Mouse (Mus musculus) neural tube, embryonic 11.5 days (tissue): Measurements from ENCODE around the gene Zbtb48. TPM values are rescaled to one million over a fixed set of nuclear protein-coding genes. Genes with fewer than 3 reads are reported as not detected.

Experiments
- ATAC-seq: fragments of 200-750 bp; cut with Nextera tagmentation; 2 replicates; pipeline ENCODE4 v1.8.0; 2017; ENCODE audit warnings: moderate number of reproducible peaks, mild to moderate bottlenecking, moderate TSS enrichment, moderate library complexity; ENCODE audit not compliant: insufficient read depth, low FRiP score, low TSS enrichment
- DNase-seq: peaks from one replicate; pipeline ENCODE4 v3.0.0-alpha.2; 2015; ENCODE audit warnings: low spot score
- H3K27ac ChIP-seq: fragments of 300-500 bp; sonication (generic); 2 replicates; pipeline ENCODE4 v1.5.1; 2014; ENCODE audit warnings: low read depth, mild to moderate bottlenecking, low read length
- H3K27me3 ChIP-seq: fragments of 300-500 bp; sonication (generic); 2 replicates; pipeline ENCODE4 v1.6.1; 2014; ENCODE audit warnings: mild to moderate bottlenecking, low read length, mixed read lengths; ENCODE audit not compliant: control insufficient read depth, insufficient read depth
- H3K36me3 ChIP-seq: fragments of 300-500 bp; sonication (generic); 2 replicates; pipeline ENCODE4 v1.6.1; 2014; ENCODE audit warnings: mild to moderate bottlenecking, low read length, moderate library complexity, mixed read lengths; ENCODE audit not compliant: control insufficient read depth, insufficient read depth
- H3K4me1 ChIP-seq: fragments of 300-500 bp; sonication (generic); 2 replicates; pipeline ENCODE4 v1.6.1; 2014; ENCODE audit warnings: low read length, mixed read lengths; ENCODE audit not compliant: control insufficient read depth, insufficient read depth
- H3K4me2 ChIP-seq: fragments of 300-500 bp; sonication (generic); 2 replicates; pipeline ENCODE4 v1.6.1; 2014; ENCODE audit warnings: low read depth, mild to moderate bottlenecking, moderate library complexity
- H3K4me3 ChIP-seq: fragments of 300-500 bp; sonication (generic); 2 replicates; pipeline ENCODE4 v1.5.1; 2014; ENCODE audit warnings: low read depth, low read length
- H3K9ac ChIP-seq: fragments of 300-500 bp; sonication (generic); 2 replicates; pipeline ENCODE4 v1.6.1; 2014; ENCODE audit warnings: mild to moderate bottlenecking, low read length
- H3K9me3 ChIP-seq: fragments of 300-500 bp; sonication (generic); 2 replicates; pipeline ENCODE4 v1.6.1; 2016; ENCODE audit warnings: low read length; ENCODE audit not compliant: control insufficient read depth
- WGBS: fragments of 180-500 bp; shearing (Covaris S2); extraction: QIAGEN DNeasy Blood & Tissue Kit; methylation state at CpG from one replicate; pipeline ENCODE4 v1.1.7; 2014; 5-methylcytosine and 5-hydroxymethylcytosine counted together
- polyA plus RNA-seq: library from polyadenylated mRNA; unstranded; fragments of >200 nt; fragmentation: Nextera tagmentation; extraction: Ambion mirVana; gene quantifications from 2 replicates; pipeline ENCODE4 v1.2.1, GENCODE M21; 2014

Gene Zbtb48
- polyA plus RNA-seq, 1 experiment from 2014 or later, result 23.8 TPM

DNA sequence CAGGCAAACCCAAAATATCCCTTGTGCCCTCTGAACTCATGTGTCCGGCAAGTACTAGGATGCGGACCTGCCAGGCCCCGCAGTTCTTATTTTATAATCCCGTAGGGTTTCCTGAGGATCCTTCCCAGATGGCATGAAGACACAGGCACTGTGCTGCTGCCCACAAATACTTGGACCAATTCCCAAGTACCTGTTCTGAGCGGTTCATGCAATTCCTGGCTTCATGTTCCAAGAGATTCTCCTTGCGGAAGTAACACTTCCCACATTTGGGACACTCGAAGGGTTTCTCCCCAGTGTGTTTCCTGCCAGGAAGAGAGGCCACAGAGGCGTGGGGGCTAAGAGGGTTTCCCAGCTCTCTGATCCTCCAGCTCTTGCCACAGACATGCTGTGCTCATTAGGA, 5.0 kb downstream of the Zbtb48 start:
- WGBS, result 90% methylated on average over 8 of the region's 8 CpGs
- H3K4me3 ChIP-seq, result no peak overlapping the region
- no peaks in the 10 kb centered on the region for H3K27me3 ChIP-seq
- no peak overlapping the region for H3K9ac ChIP-seq
- H3K4me1 ChIP-seq, result peaks cover 17% of the 10 kb centered on the region
- H3K9me3 ChIP-seq, result no peaks in the 10 kb centered on the region; the same call in 1 of the 2 replicates
- DNase-seq, result no peak
- H3K4me2 ChIP-seq, result no peak overlapping the region
- H3K27ac ChIP-seq, result no peak overlapping the region
- no peak for ATAC-seq
- H3K36me3 ChIP-seq, result peaks cover 17% of the 10 kb centered on the region

DNA sequence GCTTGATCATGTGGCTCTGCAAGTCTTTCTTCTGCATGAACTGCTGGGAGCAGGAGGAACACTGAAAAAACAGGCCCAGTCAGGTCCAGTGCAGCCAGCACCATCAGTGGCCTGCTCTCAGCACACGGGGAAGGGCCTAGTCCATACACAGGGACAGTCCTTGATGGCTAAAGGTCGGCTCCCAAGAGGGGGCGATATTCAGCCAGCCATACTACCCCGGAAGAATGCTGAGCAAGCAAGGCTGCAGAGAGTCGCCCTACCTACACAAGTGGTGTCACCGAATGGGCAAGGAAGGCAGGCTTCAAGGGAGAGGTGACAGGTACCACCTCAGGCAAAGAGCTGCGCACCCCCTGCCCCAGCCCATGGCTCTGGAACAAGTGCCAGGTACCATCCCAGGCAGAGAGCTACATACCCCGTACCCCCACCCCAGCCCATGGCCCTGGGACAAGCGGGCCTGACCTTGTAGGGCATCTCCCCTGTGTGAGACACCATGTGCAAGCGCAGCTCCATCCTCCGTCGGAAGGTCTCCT, 5.8 kb downstream of the Zbtb48 start:
- H3K4me2 ChIP-seq, result no peak overlapping the region

DNA sequence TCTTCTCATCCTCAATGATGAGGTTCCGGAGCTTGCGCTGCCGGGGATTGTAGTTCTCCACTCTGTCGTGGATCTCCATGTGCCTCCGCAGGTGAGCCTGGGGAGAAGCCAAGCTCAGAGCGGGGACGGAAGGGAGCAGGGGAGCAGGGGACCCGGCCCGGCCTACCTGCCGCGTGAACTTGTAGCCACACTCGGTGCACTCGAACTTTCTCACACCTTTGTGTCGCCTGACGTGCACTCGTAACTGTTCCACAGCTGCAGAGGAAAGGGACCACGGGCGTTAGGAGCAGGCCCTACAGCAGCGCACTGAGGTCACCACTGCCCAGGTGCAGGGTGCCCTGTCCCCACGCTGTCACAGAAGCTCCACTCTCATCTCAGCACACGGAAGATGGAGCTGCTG, 7.4 kb downstream of the Zbtb48 start:
- Histone ChIP-seq H3K9ac (no peak overlapping the region), H3K4me1 (no peaks in the 10 kb centered on the region), H3K27ac (no peak overlapping the region), H3K4me3 (no peak overlapping the region), H3K36me3 (peaks cover 19% of the 10 kb centered on the region), H3K9me3 (no peaks in the 10 kb centered on the region; the same call in 1 of the 2 replicates), H3K27me3 (no peaks in the 10 kb centered on the region), H3K4me2 (no peak overlapping the region)
- no peak for ATAC-seq
- no peak for DNase-seq
- 92% methylated on average over 21 of the region's 21 CpGs for WGBS

More for the DNA sequence above, 5.8 kb downstream of the Zbtb48 start:
- DNase-seq (no peak), ATAC-seq (no peak)
- peaks cover 13% of the 10 kb centered on the region for H3K4me1 ChIP-seq
- H3K4me3 ChIP-seq, result no peak overlapping the region
- 76% methylated on average over 12 of the region's 12 CpGs for WGBS
- no peak overlapping the region for H3K27ac ChIP-seq
- peaks cover 17% of the 10 kb centered on the region for H3K36me3 ChIP-seq
- H3K9me3 ChIP-seq, result no peaks in the 10 kb centered on the region; the same call in 1 of the 2 replicates
- no peaks in the 10 kb centered on the region for H3K27me3 ChIP-seq
- no peak overlapping the region for H3K9ac ChIP-seq

DNA sequence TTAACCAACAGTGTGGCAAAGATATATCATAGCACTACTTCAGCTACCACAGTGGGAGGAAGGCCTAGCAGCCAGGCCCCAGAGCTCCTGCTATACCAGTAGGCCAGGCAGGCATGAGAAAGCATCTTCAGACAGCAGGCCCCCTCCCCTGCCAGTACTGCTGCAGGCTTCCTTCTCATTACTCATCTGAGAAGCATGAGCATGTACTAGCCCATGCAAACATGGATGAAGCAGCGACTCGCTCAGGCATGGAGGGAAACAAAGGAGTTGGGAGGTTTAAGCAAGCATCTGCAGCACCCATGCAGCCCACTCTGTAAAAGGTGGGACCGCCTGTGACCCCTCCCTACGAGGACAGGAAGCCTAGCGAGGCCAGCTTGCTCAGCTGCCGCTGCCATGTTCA, 8.4 kb downstream of the Zbtb48 start:
- DNase-seq, result no peak
- no peaks in the 10 kb centered on the region for H3K27me3 ChIP-seq
- no peak overlapping the region for H3K4me2 ChIP-seq
- H3K27ac ChIP-seq, result no peak overlapping the region
- no peak overlapping the region for H3K4me3 ChIP-seq
- WGBS, result 92% methylated on average over 6 of the region's 6 CpGs
- H3K9ac ChIP-seq, result no peak overlapping the region
- ATAC-seq, result no peak
- no peaks in the 10 kb centered on the region for H3K4me1 ChIP-seq
- no peaks in the 10 kb centered on the region; the same call in 1 of the 2 replicates for H3K9me3 ChIP-seq
- peaks cover 22% of the 10 kb centered on the region for H3K36me3 ChIP-seq

DNA sequence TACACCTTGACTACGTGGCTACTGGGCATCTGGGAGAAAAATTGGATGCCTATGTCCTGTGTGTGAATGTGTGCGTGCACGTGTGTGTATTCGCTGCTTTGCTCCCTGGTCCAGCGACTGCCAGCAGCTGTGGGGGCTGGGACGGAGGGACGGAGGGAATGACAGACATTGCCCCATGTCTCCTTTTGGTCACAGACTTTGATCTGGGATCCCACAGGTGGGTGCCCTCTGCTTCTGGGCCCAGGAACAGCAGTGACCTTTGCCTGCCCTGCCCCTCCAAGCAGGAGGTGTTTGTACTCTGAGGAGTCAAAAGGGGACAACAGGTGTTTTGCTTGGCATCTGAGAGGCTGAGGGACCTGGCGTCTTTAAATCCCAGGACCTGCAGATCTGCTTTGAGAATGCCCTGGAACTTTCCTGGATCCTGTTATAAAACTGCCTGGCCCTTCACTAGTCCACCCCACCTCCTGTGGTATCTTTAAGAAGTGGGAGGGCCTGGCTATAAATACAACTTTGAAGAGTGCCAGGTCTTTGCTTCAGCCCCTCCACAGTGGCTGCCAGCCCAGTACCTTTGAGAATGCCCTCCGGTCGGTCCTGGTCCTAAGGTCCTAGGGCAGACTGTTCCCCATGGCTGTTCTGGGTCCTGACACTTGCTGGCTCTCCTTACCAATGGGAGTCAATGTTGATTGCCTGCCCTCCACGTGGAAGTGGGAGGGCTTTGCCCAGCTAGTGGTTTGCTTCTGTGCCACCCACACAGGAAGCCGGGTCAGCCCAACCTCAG, 14.2 kb downstream of the Zbtb48 start:
- no peak overlapping the region for H3K4me2 ChIP-seq
- H3K36me3 ChIP-seq, result peaks cover 6% of the 10 kb centered on the region
- 83% methylated on average over 12 of the region's 12 CpGs for WGBS
- H3K4me1 ChIP-seq, result peaks cover 17% of the 10 kb centered on the region
- H3K27ac ChIP-seq, result no peak overlapping the region
- ATAC-seq (no peak), DNase-seq (no peak)
- no peaks in the 10 kb centered on the region for H3K9me3 ChIP-seq
- no peak overlapping the region for H3K4me3 ChIP-seq
- H3K9ac ChIP-seq, result no peak overlapping the region
- H3K27me3 ChIP-seq, result 0 out of 2 replicates have a peak, but pooled peaks cover 8% of the 10 kb centered on the region

DNA sequence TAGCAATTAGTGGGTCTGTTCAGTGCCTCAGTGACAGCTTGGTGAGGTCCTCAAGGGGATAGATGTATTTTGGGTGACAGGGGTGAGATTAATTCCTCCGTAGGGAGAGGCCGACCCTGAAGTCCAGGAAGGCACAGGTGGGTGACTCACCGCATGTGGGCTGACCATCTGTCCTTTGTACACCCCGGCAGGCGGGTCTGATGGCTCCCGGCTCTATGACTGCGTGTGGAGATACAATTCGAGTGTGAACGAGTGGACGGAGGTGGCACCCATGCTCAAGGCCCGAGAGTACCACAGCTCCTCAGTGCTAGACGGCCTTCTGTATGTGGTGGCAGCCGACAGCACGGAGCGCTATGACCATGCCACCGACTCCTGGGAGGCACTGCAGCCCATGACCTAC, 15.4 kb downstream of the Zbtb48 start:
- ATAC-seq (no peak), DNase-seq (no peak)
- H3K36me3 ChIP-seq, result peaks cover 6% of the 10 kb centered on the region
- H3K27ac ChIP-seq, result no peak overlapping the region
- H3K27me3 ChIP-seq, result peaks cover 16% of the 10 kb centered on the region
- 91% methylated on average over 16 of the region's 16 CpGs for WGBS
- no peak overlapping the region for H3K4me2 ChIP-seq
- no peaks in the 10 kb centered on the region for H3K9me3 ChIP-seq
- no peak overlapping the region for H3K9ac ChIP-seq
- no peak overlapping the region for H3K4me3 ChIP-seq
- peaks cover 22% of the 10 kb centered on the region for H3K4me1 ChIP-seq

DNA sequence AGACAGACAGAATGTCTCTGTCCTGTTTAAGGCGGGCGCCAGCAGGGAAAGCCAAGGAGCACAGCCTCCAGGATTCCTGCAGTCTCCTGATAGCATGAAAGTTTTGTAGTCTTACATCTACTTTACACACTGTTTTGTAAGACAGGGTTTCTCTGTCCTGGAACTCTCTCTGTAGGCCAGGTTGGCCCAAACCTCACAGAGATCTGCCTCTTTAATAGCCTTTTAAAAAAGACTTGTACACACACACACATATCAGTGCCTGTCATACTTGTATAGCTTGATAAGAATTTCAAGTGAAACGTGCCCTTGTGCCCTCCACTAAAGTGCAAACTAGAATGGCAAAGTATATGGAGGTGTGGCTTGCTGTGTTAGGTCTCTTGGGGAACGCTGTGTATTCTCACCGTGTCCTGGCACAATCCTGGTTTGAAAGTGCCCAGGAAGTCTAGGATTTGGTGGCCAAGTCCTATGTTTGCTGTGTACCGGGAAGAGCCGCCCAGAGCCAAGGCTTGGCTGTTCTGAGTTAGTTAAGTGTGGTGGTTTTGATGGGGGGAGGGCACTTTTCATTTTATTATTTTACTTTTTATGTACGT, 16.2 kb downstream of the Zbtb48 start:
- Histone ChIP-seq H3K27ac (no peak overlapping the region), H3K4me1 (peaks cover 22% of the 10 kb centered on the region), H3K36me3 (peaks cover 6% of the 10 kb centered on the region), H3K27me3 (peaks cover 16% of the 10 kb centered on the region), H3K4me2 (peak overlapping the region; percentile 100), H3K4me3 (no peak overlapping the region), H3K9me3 (no peaks in the 10 kb centered on the region), H3K9ac (no peak overlapping the region)
- 80% methylated on average over 8 of the region's 8 CpGs for WGBS
- no peak for DNase-seq
- ATAC-seq, result no peak

DNA sequence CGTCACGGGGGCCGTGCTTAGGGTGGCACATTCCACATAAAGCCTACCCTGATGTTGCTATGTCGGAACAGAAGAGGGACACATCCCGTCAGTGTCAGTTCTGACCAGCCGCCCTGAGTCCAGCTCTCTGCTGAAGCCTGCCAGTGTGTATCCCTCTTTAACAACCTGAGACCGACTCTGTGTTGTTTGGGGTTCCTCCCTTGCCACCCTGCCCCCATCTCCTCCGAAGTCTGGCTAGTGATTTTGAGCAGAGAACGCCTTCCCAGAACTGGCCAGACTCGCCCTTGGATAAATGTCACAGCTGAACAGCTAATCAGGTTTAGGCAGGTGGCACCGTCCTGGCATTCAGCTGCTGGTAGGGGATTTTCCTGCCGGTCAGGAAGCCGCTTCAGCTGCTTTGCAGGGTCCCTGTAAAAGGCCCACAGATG, 16.8 kb downstream of the Zbtb48 start:
- peaks cover 22% of the 10 kb centered on the region for H3K4me1 ChIP-seq
- H3K4me3 ChIP-seq, result peak overlapping the region; percentile 72
- ATAC-seq, result no peak
- DNase-seq, result no peak
- H3K27ac ChIP-seq, result no peak overlapping the region
- H3K4me2 ChIP-seq, result peak overlapping the region; percentile 100
- peaks cover 6% of the 10 kb centered on the region for H3K36me3 ChIP-seq
- H3K9me3 ChIP-seq, result no peaks in the 10 kb centered on the region
- H3K27me3 ChIP-seq, result peaks cover 16% of the 10 kb centered on the region
- H3K9ac ChIP-seq, result no peak overlapping the region
- WGBS, result 15% methylated on average over 13 of the region's 13 CpGs
